Mouse (Mus musculus): ENCODE measurements around the gene Eif2d. TPM values are rescaled to one million over a fixed set of nuclear protein-coding genes. Genes with fewer than 3 reads are reported as not detected.
"Not testable (repeated sequence)": the region's sequence is repeated elsewhere in the genome, so short reads cannot be mapped to it uniquely, and the experiment has no call there.

The Eif2d gene
- polyA plus RNA-seq, 1 experiment from 2014 or later, result 55.0 TPM

DNA sequence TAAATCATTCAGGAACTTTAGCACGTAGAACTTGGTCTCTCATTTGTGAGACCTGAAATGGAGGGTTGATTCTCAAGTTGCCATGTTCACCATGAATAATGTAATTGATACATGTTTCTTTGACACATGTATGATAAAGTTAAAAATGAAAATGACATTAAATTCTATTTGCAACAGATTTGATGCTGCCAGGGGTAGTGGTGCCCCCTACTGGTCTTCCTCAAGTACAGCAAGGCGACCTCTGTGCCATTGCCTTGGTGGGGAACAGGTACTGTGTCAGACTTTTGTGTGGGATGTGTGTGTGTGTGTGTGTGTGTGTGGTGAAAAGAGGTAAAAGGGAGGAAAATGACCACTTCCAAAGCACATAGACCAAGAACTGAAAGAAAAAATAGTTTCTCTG lies 2.5 kb downstream of the Eif2d start:
- DNase-seq (ENCODE audit: low spot score) (no peak), ATAC-seq (ENCODE audit: insufficient read depth, low FRiP score, low TSS enrichment) (no peak)
- Histone ChIP-seq H3K9ac (ENCODE audit: low read length) (no peak overlapping the region), H3K27ac (ENCODE audit: low read depth, low read length) (no peak overlapping the region), H3K4me2 (ENCODE audit: low read depth) (no peak overlapping the region), H3K9me3 (ENCODE audit: control insufficient read depth, low read length) (no peaks in the 10 kb centered on the region), H3K36me3 (ENCODE audit: control insufficient read depth, insufficient read depth, low read length) (peaks cover 4% of the 10 kb centered on the region; the same call in 1 of the 2 replicates), H3K4me3 (ENCODE audit: low read depth, low read length) (no peak overlapping the region), H3K4me1 (ENCODE audit: control insufficient read depth, insufficient read depth, low read length) (0 out of 2 replicates have a peak, but pooled peaks cover 8% of the 10 kb centered on the region), H3K27me3 (ENCODE audit: control insufficient read depth, insufficient read depth, low read length) (no peaks in the 10 kb centered on the region)
- WGBS, result 60% methylated on average over 2 of the region's 2 CpGs

DNA sequence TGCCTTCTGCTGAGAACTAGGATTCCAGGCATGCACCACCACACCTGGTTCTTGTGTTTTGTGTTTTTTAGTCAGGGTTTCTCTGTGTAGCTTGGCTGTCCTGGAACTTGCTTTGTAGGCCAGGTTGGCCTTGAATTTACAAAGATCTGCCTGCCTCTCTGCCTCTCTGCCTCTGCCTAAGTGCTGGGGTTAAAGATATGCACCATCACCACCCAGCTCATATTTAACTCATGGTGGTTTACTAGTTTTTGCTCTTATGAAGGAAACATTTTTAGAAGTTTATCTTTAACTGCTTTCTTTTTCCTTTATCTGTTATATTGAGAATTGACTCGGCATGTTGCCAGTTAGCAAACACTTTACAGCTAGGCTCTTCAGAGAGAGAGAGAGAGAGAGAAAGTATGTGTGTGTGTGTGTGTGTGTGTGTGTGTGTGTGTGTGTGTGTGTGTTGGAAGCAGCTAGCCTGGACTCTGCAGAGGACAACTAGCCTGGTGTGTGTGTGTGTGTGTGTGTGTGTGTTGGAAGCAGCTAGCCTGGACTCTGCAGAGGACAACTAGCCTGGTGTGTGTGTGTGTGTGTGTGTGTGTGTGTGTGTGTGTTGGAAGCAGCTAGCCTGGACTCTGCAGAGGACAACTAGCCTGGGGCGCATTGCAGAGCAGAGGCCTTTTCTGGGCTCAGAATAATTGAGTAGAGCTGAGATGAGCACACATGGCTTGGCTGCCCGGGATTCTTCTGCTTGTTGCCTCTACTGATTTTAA lies 6.8 kb downstream of the Eif2d start:
- ATAC-seq (ENCODE audit: insufficient read depth, low FRiP score, low TSS enrichment), result not testable (repeated sequence)

DNA sequence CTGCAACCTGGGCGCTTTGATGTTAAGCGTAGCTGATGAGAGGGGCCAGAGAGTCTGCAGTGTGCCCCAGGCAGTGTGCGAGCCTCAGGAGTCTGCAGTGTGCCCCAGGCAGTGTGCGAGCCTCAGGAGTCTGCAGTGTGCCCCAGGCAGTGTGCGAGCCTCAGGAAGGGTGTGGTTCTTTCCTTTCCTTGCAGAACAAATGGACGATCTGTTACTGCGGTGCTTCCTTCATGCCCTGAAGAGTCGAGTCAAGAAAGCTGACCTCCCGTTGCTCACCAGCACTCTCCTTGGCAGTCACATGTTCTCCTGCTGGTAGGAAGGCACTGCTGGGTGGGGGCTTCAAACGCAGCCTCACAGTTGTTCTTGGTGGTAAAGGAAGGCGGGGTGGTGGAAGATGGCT lies 8.1 kb downstream of the Eif2d start:
- no peaks in the 10 kb centered on the region for H3K4me1 ChIP-seq (ENCODE audit: control insufficient read depth, insufficient read depth, low read length)
- no peaks in the 10 kb centered on the region for H3K9me3 ChIP-seq (ENCODE audit: control insufficient read depth, low read length)
- H3K27me3 ChIP-seq (ENCODE audit: control insufficient read depth, insufficient read depth, low read length), result no peaks in the 10 kb centered on the region
- H3K4me3 ChIP-seq (ENCODE audit: low read depth, low read length), result no peak overlapping the region
- peaks cover 12% of the 10 kb centered on the region for H3K36me3 ChIP-seq (ENCODE audit: control insufficient read depth, insufficient read depth, low read length)
- H3K4me2 ChIP-seq (ENCODE audit: low read depth), result no peak overlapping the region
- DNase-seq (ENCODE audit: low spot score) (no peak), ATAC-seq (ENCODE audit: insufficient read depth, low FRiP score, low TSS enrichment) (no peak)
- no peak overlapping the region for H3K9ac ChIP-seq (ENCODE audit: low read length)
- 83% methylated on average over 11 of the region's 11 CpGs for WGBS
- no peak overlapping the region for H3K27ac ChIP-seq (ENCODE audit: low read depth, low read length)

More for the DNA sequence above, 6.8 kb downstream of the Eif2d start:
- DNase-seq (ENCODE audit: low spot score); H3K9ac ChIP-seq (ENCODE audit: low read length); H3K9me3 ChIP-seq (ENCODE audit: control insufficient read depth, low read length); H3K4me1 ChIP-seq (ENCODE audit: control insufficient read depth, insufficient read depth, low read length); H3K27ac ChIP-seq (ENCODE audit: low read depth, low read length); H3K27me3 ChIP-seq (ENCODE audit: control insufficient read depth, insufficient read depth, low read length); H3K4me3 ChIP-seq (ENCODE audit: low read depth, low read length); H3K4me2 ChIP-seq (ENCODE audit: low read depth): not testable (repeated sequence)
- WGBS, result 88% methylated on average over 3 of the region's 3 CpGs
- H3K36me3 ChIP-seq (ENCODE audit: control insufficient read depth, insufficient read depth, low read length), result peaks cover 10% of the 10 kb centered on the region

DNA sequence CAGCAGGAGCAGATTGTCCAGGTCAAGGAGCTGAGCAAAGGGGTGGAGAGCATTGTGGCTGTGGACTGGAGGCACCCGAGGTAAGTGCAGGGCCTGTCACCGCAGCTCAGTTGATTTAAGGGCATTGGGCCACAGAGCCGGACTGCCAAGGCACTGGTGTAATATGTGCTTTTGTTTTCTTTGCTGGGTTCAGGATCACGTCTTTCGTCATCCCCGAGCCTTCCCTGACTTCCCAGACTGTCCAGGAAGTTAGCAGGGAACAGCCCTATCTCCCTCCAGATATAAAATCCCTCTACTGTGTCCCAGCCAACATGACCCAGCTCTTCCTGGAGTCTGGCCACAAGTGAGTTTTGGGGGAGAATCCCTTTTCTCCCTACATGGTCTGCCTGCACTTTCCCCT lies 11.4 kb downstream of the Eif2d start:
- Histone ChIP-seq H3K27me3 (ENCODE audit: control insufficient read depth, insufficient read depth, low read length) (no peaks in the 10 kb centered on the region), H3K36me3 (ENCODE audit: control insufficient read depth, insufficient read depth, low read length) (peaks cover 25% of the 10 kb centered on the region), H3K27ac (ENCODE audit: low read depth, low read length) (no peak overlapping the region), H3K9me3 (ENCODE audit: control insufficient read depth, low read length) (no peaks in the 10 kb centered on the region), H3K9ac (ENCODE audit: low read length) (no peak overlapping the region), H3K4me3 (ENCODE audit: low read depth, low read length) (no peak overlapping the region), H3K4me1 (ENCODE audit: control insufficient read depth, insufficient read depth, low read length) (no peaks in the 10 kb centered on the region), H3K4me2 (ENCODE audit: low read depth) (no peak overlapping the region)
- ATAC-seq (ENCODE audit: insufficient read depth, low FRiP score, low TSS enrichment), result no peak
- no peak for DNase-seq (ENCODE audit: low spot score)
- WGBS, result 86% methylated on average over 6 of the region's 6 CpGs

DNA sequence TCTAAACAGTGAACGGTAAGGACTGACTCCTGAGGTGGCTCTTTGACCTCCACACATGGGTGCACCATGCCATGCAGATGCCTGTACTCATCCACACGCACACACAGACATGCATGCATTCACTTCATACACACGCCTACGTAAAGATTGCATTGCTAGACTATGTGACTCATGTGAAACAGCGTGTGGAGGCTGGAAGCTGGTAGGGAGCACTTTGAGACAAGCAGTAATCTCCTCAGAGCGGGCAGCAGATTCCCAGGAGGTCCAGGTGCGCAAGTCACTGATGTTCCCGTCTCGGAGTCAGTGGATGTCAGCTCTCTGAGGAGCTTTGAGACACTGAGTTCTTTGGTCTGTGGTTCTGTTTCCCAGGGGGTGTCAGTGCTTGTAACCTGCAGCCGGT lies 14.6 kb downstream of the Eif2d start:
- peaks cover 22% of the 10 kb centered on the region for H3K36me3 ChIP-seq (ENCODE audit: control insufficient read depth, insufficient read depth, low read length)
- no peaks in the 10 kb centered on the region for H3K4me1 ChIP-seq (ENCODE audit: control insufficient read depth, insufficient read depth, low read length)
- ATAC-seq (ENCODE audit: insufficient read depth, low FRiP score, low TSS enrichment), result no peak

DNA sequence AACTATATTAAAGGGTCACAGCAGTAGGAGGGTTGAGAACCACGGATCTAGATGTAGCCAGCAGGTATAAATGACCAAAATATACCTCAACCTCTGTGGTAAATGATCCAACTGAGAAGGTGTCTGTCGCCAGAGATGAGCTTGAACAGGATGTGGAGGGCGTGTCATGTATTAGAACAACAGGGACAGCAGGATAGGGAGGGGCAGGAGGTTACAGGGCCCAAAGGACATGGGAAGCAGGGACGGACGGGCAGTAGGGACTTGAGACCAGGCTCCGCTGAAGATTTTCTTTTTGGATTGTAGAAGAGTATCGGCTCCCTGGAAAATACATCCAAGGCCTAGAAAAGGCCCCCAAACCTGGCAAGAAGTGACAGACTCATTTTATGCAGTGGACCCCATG lies 20.0 kb downstream of the Eif2d start:
- DNase-seq (ENCODE audit: low spot score) (no peak), ATAC-seq (ENCODE audit: insufficient read depth, low FRiP score, low TSS enrichment) (no peak)
- H3K36me3 ChIP-seq (ENCODE audit: control insufficient read depth, insufficient read depth, low read length), result peaks cover 11% of the 10 kb centered on the region
- H3K4me2 ChIP-seq (ENCODE audit: low read depth), result no peak overlapping the region
- H3K27ac ChIP-seq (ENCODE audit: low read depth, low read length), result no peak overlapping the region
- H3K27me3 ChIP-seq (ENCODE audit: control insufficient read depth, insufficient read depth, low read length), result no peaks in the 10 kb centered on the region
- no peak overlapping the region for H3K9ac ChIP-seq (ENCODE audit: low read length)
- no peaks in the 10 kb centered on the region for H3K9me3 ChIP-seq (ENCODE audit: control insufficient read depth, low read length)
- no peaks in the 10 kb centered on the region for H3K4me1 ChIP-seq (ENCODE audit: control insufficient read depth, insufficient read depth, low read length)
- H3K4me3 ChIP-seq (ENCODE audit: low read depth, low read length), result no peak overlapping the region
- WGBS, result 88% methylated on average over 7 of the region's 7 CpGs

More for the DNA sequence above, 14.6 kb downstream of the Eif2d start:
- Histone ChIP-seq H3K4me3 (ENCODE audit: low read depth, low read length) (no peak overlapping the region), H3K4me2 (ENCODE audit: low read depth) (no peak overlapping the region), H3K9ac (ENCODE audit: low read length) (no peak overlapping the region), H3K9me3 (ENCODE audit: control insufficient read depth, low read length) (no peaks in the 10 kb centered on the region), H3K27me3 (ENCODE audit: control insufficient read depth, insufficient read depth, low read length) (no peaks in the 10 kb centered on the region), H3K27ac (ENCODE audit: low read depth, low read length) (no peak overlapping the region)
- 91% methylated on average over 10 of the region's 10 CpGs for WGBS
- no peak for DNase-seq (ENCODE audit: low spot score)

DNA sequence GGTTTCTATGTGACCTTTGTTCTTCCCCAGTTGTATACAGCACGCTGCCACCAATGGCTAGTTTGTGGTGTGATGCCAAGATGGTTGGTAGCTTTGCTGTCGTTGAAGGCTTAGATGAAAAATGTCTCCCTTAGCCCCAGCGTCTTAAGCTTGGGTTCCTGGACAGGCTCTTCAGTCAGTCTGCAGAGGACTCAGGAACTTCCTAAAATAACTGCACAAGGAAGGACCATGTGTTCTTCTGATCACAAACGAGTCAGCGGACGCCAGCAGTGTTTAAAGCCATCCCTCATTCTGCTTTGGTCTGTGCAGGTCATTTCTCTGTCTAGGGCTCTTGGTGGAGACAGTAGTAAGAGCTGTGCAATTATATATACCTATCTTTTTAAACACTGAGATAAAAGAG lies 20.8 kb downstream of the Eif2d start:
- H3K27ac ChIP-seq (ENCODE audit: low read depth, low read length), result no peak overlapping the region
- H3K36me3 ChIP-seq (ENCODE audit: control insufficient read depth, insufficient read depth, low read length), result peaks cover 8% of the 10 kb centered on the region; the same call in 1 of the 2 replicates
- no peak overlapping the region for H3K9ac ChIP-seq (ENCODE audit: low read length)
- H3K4me3 ChIP-seq (ENCODE audit: low read depth, low read length), result no peak overlapping the region
- no peaks in the 10 kb centered on the region for H3K27me3 ChIP-seq (ENCODE audit: control insufficient read depth, insufficient read depth, low read length)
- WGBS, result 87% methylated on average over 6 of the region's 6 CpGs
- DNase-seq (ENCODE audit: low spot score), result no peak
- no peaks in the 10 kb centered on the region for H3K4me1 ChIP-seq (ENCODE audit: control insufficient read depth, insufficient read depth, low read length)
- H3K4me2 ChIP-seq (ENCODE audit: low read depth), result no peak overlapping the region
- no peaks in the 10 kb centered on the region for H3K9me3 ChIP-seq (ENCODE audit: control insufficient read depth, low read length)
- no peak for ATAC-seq (ENCODE audit: insufficient read depth, low FRiP score, low TSS enrichment)

DNA sequence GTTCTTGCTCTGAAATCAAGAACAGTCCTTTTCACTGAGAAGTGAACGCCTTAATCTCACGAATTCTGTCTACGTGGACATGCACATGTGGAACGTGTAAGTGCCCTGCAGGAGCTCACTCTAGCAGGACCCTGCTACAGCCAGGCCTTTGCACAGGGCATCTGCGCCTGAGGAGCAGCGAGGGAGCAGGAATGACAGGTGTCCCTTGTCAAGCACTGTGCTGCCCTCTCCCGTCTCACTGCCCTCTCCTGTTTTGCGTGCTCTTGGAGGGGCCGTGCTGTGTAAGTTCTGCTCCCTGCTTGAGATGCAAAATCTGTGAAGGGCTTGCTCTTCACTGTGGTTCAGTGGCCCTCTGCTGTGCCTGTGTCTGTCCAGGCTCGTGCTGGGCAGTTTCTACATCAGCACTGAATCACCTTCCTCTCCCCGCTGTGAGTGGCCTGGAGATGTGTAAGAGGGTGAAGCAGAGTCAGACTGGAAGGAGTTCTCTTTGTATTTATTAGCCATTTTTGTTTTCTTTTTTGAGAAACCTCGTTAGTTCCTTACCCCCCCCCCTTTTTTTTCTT lies 21.4 kb downstream of the Eif2d start:
- ATAC-seq (ENCODE audit: insufficient read depth, low FRiP score, low TSS enrichment) (no peak), DNase-seq (ENCODE audit: low spot score) (no peak)
- Histone ChIP-seq H3K36me3 (ENCODE audit: control insufficient read depth, insufficient read depth, low read length) (peaks cover 8% of the 10 kb centered on the region; the same call in 1 of the 2 replicates), H3K9ac (ENCODE audit: low read length) (no peak overlapping the region), H3K27me3 (ENCODE audit: control insufficient read depth, insufficient read depth, low read length) (no peaks in the 10 kb centered on the region), H3K4me3 (ENCODE audit: low read depth, low read length) (no peak overlapping the region), H3K27ac (ENCODE audit: low read depth, low read length) (no peak overlapping the region), H3K4me2 (ENCODE audit: low read depth) (no peak overlapping the region), H3K4me1 (ENCODE audit: control insufficient read depth, insufficient read depth, low read length) (no peaks in the 10 kb centered on the region), H3K9me3 (ENCODE audit: control insufficient read depth, low read length) (no peaks in the 10 kb centered on the region)
- WGBS, result 89% methylated on average over 12 of the region's 12 CpGs

DNA sequence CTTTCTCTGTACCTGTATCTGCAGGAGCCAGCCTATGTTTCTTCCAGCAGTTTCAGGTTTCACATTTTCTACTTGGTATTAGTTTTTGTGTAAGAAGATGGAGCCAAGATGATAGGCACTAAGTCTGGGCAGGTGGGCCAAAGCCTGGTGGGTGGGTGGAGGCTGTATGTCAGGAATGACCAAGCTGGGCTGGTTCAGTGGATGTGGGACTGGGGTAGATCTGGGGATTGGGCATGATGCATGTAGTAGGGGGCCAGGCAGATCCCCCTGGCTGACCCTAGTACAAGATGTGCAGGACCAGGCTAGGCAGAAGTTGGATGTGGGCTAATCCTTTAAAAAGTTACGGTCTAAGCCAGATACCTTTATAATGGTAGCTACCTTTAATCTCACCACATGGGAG lies 22.2 kb downstream of the Eif2d start:
- Histone ChIP-seq H3K4me2 (ENCODE audit: low read depth) (no peak overlapping the region), H3K9me3 (ENCODE audit: control insufficient read depth, low read length) (no peaks in the 10 kb centered on the region), H3K4me1 (ENCODE audit: control insufficient read depth, insufficient read depth, low read length) (no peaks in the 10 kb centered on the region), H3K9ac (ENCODE audit: low read length) (no peak overlapping the region), H3K36me3 (ENCODE audit: control insufficient read depth, insufficient read depth, low read length) (peaks cover 8% of the 10 kb centered on the region; the same call in 1 of the 2 replicates), H3K27ac (ENCODE audit: low read depth, low read length) (no peak overlapping the region), H3K27me3 (ENCODE audit: control insufficient read depth, insufficient read depth, low read length) (no peaks in the 10 kb centered on the region), H3K4me3 (ENCODE audit: low read depth, low read length) (no peak overlapping the region)
- 100% methylated on average over 1 of the region's 1 CpGs for WGBS
- ATAC-seq (ENCODE audit: insufficient read depth, low FRiP score, low TSS enrichment) (no peak), DNase-seq (ENCODE audit: low spot score) (no peak)

Data from neural tube, embryonic 11.5 days (tissue).